Mouse (Mus musculus) olfactory bulb, adult 2 months (tissue): ENCODE measurements at regions not wholly inside any gene's neighbourhood (a gene's known extent, or its start where the extent isn't known, plus 50 kb on each side); places are given as distances from the start of the nearest gene placed in this dataset.

ENCODE experiments used
- H3K27ac ChIP-seq: fragments of 200-500 bp; 2 replicates; pipeline ENCODE4 v1.5.1; 2012; ENCODE audit warnings: low read depth, low read length; ENCODE audit not compliant: insufficient read depth
- H3K4me1 ChIP-seq: fragments of 200-500 bp; 2 replicates; pipeline ENCODE4 v1.6.1; 2012; ENCODE audit warnings: low read length; ENCODE audit not compliant: control insufficient read depth, insufficient read depth
- H3K4me3 ChIP-seq: fragments of 200-500 bp; 2 replicates; pipeline ENCODE4 v1.5.1; 2012; ENCODE audit warnings: mild to moderate bottlenecking, low read depth, low read length, moderate library complexity; ENCODE audit not compliant: insufficient read depth
- CTCF ChIP-seq: fragments of 200-500 bp; IDR thresholded peaks from 2 replicates; pipeline ENCODE4 v1.5.1; 2012; ENCODE audit warnings: low read depth, mild to moderate bottlenecking, low read length, moderate library complexity; ENCODE audit not compliant: insufficient read depth
- POLR2A ChIP-seq: fragments of 200-500 bp; IDR thresholded peaks from 2 replicates; pipeline ENCODE4 v1.6.1; 2012; ENCODE audit warnings: mild to moderate bottlenecking, low read depth, low read length, moderate library complexity; ENCODE audit not compliant: insufficient read depth
- WGBS: fragments of 180-500 bp; shearing (Covaris S2); methylation state at CpG from one replicate; pipeline ENCODE4 v1.1.7; 2018; 5-methylcytosine and 5-hydroxymethylcytosine counted together

DNA sequence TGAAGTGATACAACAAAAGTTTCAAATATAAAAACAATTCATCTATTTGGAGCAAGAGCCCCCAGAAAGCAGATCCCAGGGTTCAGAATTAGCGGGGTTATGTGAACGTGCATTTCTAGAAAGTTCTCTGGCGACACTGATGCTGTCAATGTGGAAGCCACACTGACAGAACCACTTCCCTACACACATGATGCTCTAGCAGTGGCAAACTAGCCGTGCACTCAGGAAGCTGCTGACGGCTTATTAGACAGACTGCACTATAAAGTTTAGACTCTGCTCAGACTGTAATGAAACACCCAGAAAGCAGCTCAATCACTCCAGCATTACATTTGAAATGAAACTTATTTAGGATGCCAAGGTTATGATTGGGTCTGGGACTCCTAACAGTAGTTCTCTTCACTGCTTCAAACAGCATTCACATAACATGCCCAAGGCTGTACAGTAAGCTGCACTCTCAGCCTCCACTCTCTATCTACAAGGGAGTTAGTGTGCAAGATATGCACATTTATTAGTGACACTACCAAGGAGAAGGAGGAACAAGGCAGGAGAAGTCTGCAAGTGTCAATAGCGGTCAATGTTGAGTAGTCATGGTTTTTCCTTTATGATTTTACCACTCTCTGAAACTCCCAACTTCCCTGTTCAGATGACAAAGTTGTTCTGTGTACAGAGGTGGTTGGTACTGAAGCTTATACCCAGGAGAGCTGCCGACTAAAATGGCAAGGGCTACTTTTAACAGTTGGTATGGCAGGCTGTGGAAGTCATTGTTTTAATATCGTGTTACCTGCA lies 71.9 kb upstream of the Myo10 start:
- TF ChIP-seq CTCF (no peak), POLR2A (no peak)
- H3K4me1 ChIP-seq = no peaks in the 10 kb centered on the region
- no peak overlapping the region for H3K4me3 ChIP-seq
- WGBS = 89% methylated on average over 8 of the region's 8 CpGs
- no peak overlapping the region for H3K27ac ChIP-seq

DNA sequence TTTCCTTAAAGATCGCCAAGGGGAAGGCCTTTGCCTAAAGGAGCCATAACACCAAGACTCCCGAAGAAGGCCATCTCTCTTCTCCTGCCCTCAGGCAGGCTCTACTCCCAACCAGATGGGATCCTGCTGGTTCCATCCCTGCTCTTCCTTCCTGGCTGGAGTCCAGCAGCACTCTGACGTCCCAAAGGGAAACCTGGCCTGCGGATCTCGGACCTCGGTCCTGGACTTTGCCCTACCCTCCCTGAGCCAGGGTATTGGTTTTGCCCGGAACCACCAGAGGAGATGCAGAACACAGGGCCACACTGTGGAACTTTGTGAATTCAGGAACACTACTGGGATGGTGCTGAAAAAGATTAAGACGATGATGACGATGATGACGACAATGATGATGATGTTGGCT lies 67.4 kb upstream of the Myo10 start:
- no peak for TF ChIP-seq POLR2A
- TF ChIP-seq CTCF = no peak
- H3K27ac ChIP-seq = no peak overlapping the region
- H3K4me1 ChIP-seq = no peaks in the 10 kb centered on the region
- WGBS = 87% methylated on average over 10 of the region's 10 CpGs
- no peak overlapping the region for H3K4me3 ChIP-seq

GRCm38 (mm10) chr15:25555852-25556251 lies 66.5 kb upstream of the Myo10 start:
- Histone ChIP-seq H3K4me3 (no peak overlapping the region), H3K4me1 (no peaks in the 10 kb centered on the region), H3K27ac (no peak overlapping the region)
- WGBS = 45% methylated on average over 2 of the region's 2 CpGs
- no peak for TF ChIP-seq CTCF
- no peak for TF ChIP-seq POLR2A

DNA sequence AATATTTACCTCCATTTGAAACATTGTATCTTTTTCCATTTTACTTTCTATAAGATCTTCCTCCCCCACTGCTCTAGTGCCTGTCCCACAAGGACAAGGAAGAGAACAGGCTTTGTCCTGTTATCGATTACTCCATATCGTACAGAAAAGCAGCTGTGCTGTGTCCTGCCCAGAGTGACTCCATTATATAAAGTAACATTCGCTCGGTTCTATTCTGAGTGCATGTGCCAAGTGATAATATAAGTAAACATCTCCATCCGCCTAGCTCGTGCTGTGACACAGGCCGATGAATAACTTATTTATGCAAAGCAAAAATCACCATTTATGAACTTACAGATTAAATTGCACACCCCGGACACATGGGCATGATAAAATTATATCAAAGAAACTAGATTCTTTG lies 64.8 kb upstream of the Myo10 start:
- Histone ChIP-seq H3K4me1 (no peaks in the 10 kb centered on the region), H3K27ac (no peak overlapping the region), H3K4me3 (no peak overlapping the region)
- 87% methylated on average over 8 of the region's 8 CpGs for WGBS
- TF ChIP-seq POLR2A (no peak), CTCF (no peak)

- Histone ChIP-seq H3K27ac (no peak overlapping the region), H3K4me1 (no peaks in the 10 kb centered on the region), H3K4me3 (no peak overlapping the region)
- TF ChIP-seq POLR2A (no peak), CTCF (no peak)
- WGBS = 74% methylated on average over 7 of the region's 7 CpGs
Measured at GRCm38 (mm10) chr15:25558240-25558639, 64.1 kb upstream of the Myo10 start.

DNA sequence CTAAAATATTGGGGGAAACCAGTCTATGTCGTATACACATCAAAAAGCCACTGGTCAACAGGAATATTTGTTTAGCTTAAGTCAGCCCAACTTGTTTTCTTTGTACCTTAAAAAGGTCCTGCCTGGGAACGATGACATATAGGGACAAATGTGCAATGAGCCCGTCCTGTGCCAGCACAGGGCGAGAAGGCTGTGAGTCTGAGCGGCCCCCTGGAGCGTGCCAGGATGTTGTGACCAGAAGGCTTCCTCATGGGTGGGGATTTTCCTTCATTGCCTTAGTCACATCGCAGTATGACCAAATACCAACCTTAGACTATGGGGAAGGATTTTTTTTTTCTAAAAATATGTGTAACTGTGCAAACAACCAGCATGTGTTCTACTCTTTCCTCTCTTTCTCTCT lies 58.7 kb upstream of the Myo10 start:
- H3K4me3 ChIP-seq = no peak overlapping the region
- no peak for TF ChIP-seq CTCF
- no peak for TF ChIP-seq POLR2A
- 85% methylated on average over 7 of the region's 7 CpGs for WGBS
- H3K27ac ChIP-seq = no peak overlapping the region
- no peaks in the 10 kb centered on the region for H3K4me1 ChIP-seq

- no peaks in the 10 kb centered on the region for H3K4me1 ChIP-seq
- TF ChIP-seq POLR2A (no peak), CTCF (no peak)
- no peak overlapping the region for H3K27ac ChIP-seq
- no peak overlapping the region for H3K4me3 ChIP-seq
- WGBS = 82% methylated on average over 6 of the region's 6 CpGs
Measured at GRCm38 (mm10) chr15:25572495-25572894, 49.8 kb upstream of the Myo10 start.
